Mouse (Mus musculus): ENCODE measurements around the gene Nit1.

GRCm38 (mm10) chr1:171320151-171320550 is 25.3 kb downstream of the Nit1 start:
- TF ChIP-seq HCFC1 (IDR thresholded peaks at IDR 0.05; ENCODE audit: borderline replicate concordance, insufficient read depth, low read length) (no peak), ZNF384 (IDR thresholded peaks at IDR 0.05; ENCODE audit: low read depth, low read length) (no peak)

Measured in ES-E14 (cell line).